Comparison of ENCODE assay signal across 28 mouse cellular contexts in the genomic region with DNA sequence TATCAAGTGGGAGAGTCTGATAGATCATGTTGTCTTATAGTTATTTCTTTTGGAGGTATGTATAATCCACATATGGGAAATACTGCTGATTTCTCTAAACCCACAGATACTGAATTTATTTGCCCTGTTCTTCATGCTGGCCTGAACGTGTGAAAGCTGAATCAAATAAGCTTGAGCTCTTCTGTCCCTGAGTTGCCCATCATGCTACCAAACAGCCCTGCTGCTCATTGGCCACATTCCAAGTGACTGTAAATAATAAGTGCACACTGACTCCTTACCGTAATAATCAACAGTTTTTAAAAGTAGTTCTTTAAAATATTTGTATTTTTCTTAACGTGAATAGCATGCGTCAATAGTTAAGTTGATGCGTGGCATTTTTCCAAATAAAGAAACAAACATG.
DNase-seq lines count a peak whose midpoint lies in the region; ATAC-seq lines count a peak whose summit lies in the region.
"Had no signal": no experiment of that assay in that cellular context is flagged by ENCODE, and none has a peak within 500 bp of the region (broad histone marks: within the 10 kb centered on the region; RNA-seq: fewer than 3 reads in every experiment).

No protein-coding gene starts in this region.

- no peak overlapping the region for H3K9ac ChIP-seq in forebrain, embryonic 14.5 days (ENCODE audit: low read length)
- no peak overlapping the region for H3K9ac ChIP-seq in forebrain, embryonic 16.5 days (replicated peaks; ENCODE audit: low read depth, low read length)
- H3K9ac ChIP-seq: embryonic facial prominence, embryonic 13.5 days; forebrain, embryonic 12.5 days; forebrain, postnatal 0 days; hindbrain, embryonic 13.5 days had no signal

- ATAC-seq in forebrain, embryonic 14.5 days: no peak
- no peak for ATAC-seq in forebrain, embryonic 16.5 days
- ATAC-seq: forebrain, postnatal 0 days; hindbrain, embryonic 16.5 days; inflammation-experienced regulatory T-cells, adult 6 months; intestine, embryonic 16.5 days; Patski had no signal

- WGBS in forebrain, embryonic 14.5 days: 64% methylated on average over 5 of the region's 5 CpGs
- WGBS in forebrain, embryonic 16.5 days: 55% methylated on average over 5 of the region's 5 CpGs

- peaks cover 3% of the 10 kb centered on the region; the same call in 1 of the 2 replicates for H3K4me1 ChIP-seq in forebrain, embryonic 14.5 days (ENCODE audit: control insufficient read depth, insufficient read depth, low read length)
- H3K4me1 ChIP-seq in forebrain, embryonic 16.5 days (replicated peaks; ENCODE audit: control insufficient read depth, insufficient read depth, low read length): no peaks in the 10 kb centered on the region
- H3K4me1 ChIP-seq: embryonic facial prominence, embryonic 13.5 days; forebrain, embryonic 12.5 days had no signal

- H3K36me3 ChIP-seq in forebrain, embryonic 14.5 days (ENCODE audit: control insufficient read depth, insufficient read depth, low read length): no peaks in the 10 kb centered on the region
- H3K36me3 ChIP-seq in forebrain, embryonic 16.5 days (ENCODE audit: control insufficient read depth, insufficient read depth): no peaks in the 10 kb centered on the region
- H3K36me3 ChIP-seq: embryonic facial prominence, embryonic 10.5 days; embryonic facial prominence, embryonic 13.5 days; forebrain, embryonic 12.5 days; G1E; hindbrain, embryonic 13.5 days had no signal

- no peak overlapping the region for H3K4me3 ChIP-seq in forebrain, embryonic 14.5 days (ENCODE audit: low read depth, low read length)
- H3K4me3 ChIP-seq in forebrain, embryonic 16.5 days (replicated peaks; ENCODE audit: low read length): no peak overlapping the region
- H3K4me3 ChIP-seq: embryonic facial prominence, embryonic 10.5 days; embryonic facial prominence, embryonic 13.5 days; erythroblast, embryonic 14.5 days; forebrain, embryonic 12.5 days; gastrocnemius, adult 2 months; hindbrain, embryonic 13.5 days had no signal

- H3K27ac ChIP-seq in forebrain, embryonic 14.5 days (ENCODE audit: low read depth, low read length): no peak overlapping the region
- no peak overlapping the region for H3K27ac ChIP-seq in forebrain, embryonic 16.5 days (ENCODE audit: low read length)
- H3K27ac ChIP-seq: embryonic facial prominence, embryonic 10.5 days; embryonic facial prominence, embryonic 13.5 days; forebrain, embryonic 12.5 days; gastrocnemius, adult 2 months; hindbrain, embryonic 13.5 days had no signal

- H3K27me3 ChIP-seq in forebrain, embryonic 14.5 days (replicated peaks; ENCODE audit: control insufficient read depth, insufficient read depth, low read length): no peaks in the 10 kb centered on the region
- no peaks in the 10 kb centered on the region for H3K27me3 ChIP-seq in forebrain, embryonic 16.5 days (replicated peaks; ENCODE audit: control insufficient read depth, insufficient read depth, low read length)
- H3K27me3 ChIP-seq: CH12.LX; embryonic facial prominence, embryonic 13.5 days; forebrain, embryonic 12.5 days; hindbrain, embryonic 13.5 days had no signal

- no peak overlapping the region for H3K4me2 ChIP-seq in forebrain, embryonic 14.5 days (ENCODE audit: low read length)
- no peak overlapping the region for H3K4me2 ChIP-seq in forebrain, embryonic 16.5 days (ENCODE audit: low read length)
- H3K4me2 ChIP-seq: embryonic facial prominence, embryonic 13.5 days; forebrain, embryonic 12.5 days; heart, embryonic 11.5 days; hindbrain, embryonic 13.5 days had no signal

- H3K9me3 ChIP-seq in forebrain, embryonic 14.5 days (replicated peaks; ENCODE audit: control insufficient read depth, low read length): no peaks in the 10 kb centered on the region
- H3K9me3 ChIP-seq in forebrain, embryonic 16.5 days (ENCODE audit: control insufficient read depth, low read length): no peaks in the 10 kb centered on the region
- H3K9me3 ChIP-seq: embryonic facial prominence, embryonic 10.5 days; embryonic facial prominence, embryonic 13.5 days; forebrain, embryonic 12.5 days; hindbrain, embryonic 13.5 days had no signal

- peak; percentile 25 for DNase-seq in cerebellum, adult 9-10 months
- no peak for DNase-seq in cerebellum, adult 8-10 months
- DNase-seq in forebrain, embryonic 14.5 days (ENCODE audit: low spot score): peak; percentile 43
- peak; percentile 64 for DNase-seq in brain, adult 2 months (ENCODE audit: low read depth, low spot score)
- no peak for DNase-seq in embryo, embryonic 10.5 days (ENCODE audit: low spot score)
- DNase-seq: adrenal gland, postnatal 10 days; adrenal gland, postnatal 36 days; B cell, adult 2 months; embryo, embryonic 11 days; forebrain, postnatal 0 days; gastrocnemius, adult 2 months; gastrocnemius, postnatal 14 days; heart, adult 11 months; kidney, adult 18-20 months; kidney, adult 9 months had no signal

Comparison
In these comparisons a context has a peak if more than half of its experiments do, and no peak if none do; other contexts are left out.
1. DNase-seq: peak in cerebellum, adult 9-10 months (single experiment), forebrain, embryonic 14.5 days (single experiment) and brain, adult 2 months (single experiment); none in cerebellum, adult 8-10 months (single experiment) and embryo, embryonic 10.5 days (single experiment).